Mouse (Mus musculus) embryonic facial prominence, embryonic 15.5 days (tissue): ENCODE data around the gene Capn2. TPM values are rescaled to one million over a fixed set of nuclear protein-coding genes. Genes with fewer than 3 reads are reported as not detected.

Experiments used
- ATAC-seq: fragments of 200-750 bp; cut with Nextera tagmentation; 2 replicates; pipeline ENCODE4 v1.8.0; 2017; ENCODE audit warnings: low read depth, moderate TSS enrichment; ENCODE audit not compliant: insufficient number of reproducible peaks, low FRiP score, low TSS enrichment
- H3K27ac ChIP-seq: fragments of 300-500 bp; sonication (generic); replicated peaks from 2 replicates; pipeline ENCODE4 v1.5.1; 2015; ENCODE audit warnings: mild to moderate bottlenecking, inconsistent platforms
- H3K27me3 ChIP-seq: fragments of 300-500 bp; sonication (generic); 2 replicates; pipeline ENCODE4 v1.6.1; 2015; ENCODE audit warnings: inconsistent platforms
- H3K36me3 ChIP-seq: fragments of 300-500 bp; sonication (generic); 2 replicates; pipeline ENCODE4 v1.6.1; 2015; ENCODE audit warnings: mild to moderate bottlenecking, inconsistent platforms
- H3K4me1 ChIP-seq: fragments of 300-500 bp; sonication (generic); 2 replicates; pipeline ENCODE4 v1.6.1; 2015; ENCODE audit warnings: inconsistent platforms
- H3K4me2 ChIP-seq: fragments of 300-500 bp; sonication (generic); replicated peaks from 2 replicates; pipeline ENCODE4 v1.6.1; 2015; ENCODE audit warnings: mild to moderate bottlenecking, inconsistent platforms
- H3K4me3 ChIP-seq: fragments of 300-500 bp; sonication (generic); replicated peaks from 2 replicates; pipeline ENCODE4 v1.5.1; 2015; ENCODE audit warnings: mild to moderate bottlenecking, inconsistent platforms
- H3K9ac ChIP-seq: fragments of 300-500 bp; sonication (generic); 2 replicates; pipeline ENCODE4 v1.6.1; 2015; ENCODE audit warnings: inconsistent platforms
- H3K9me3 ChIP-seq: fragments of 300-500 bp; sonication (generic); replicated peaks from 2 replicates; pipeline ENCODE4 v1.6.1; 2016; ENCODE audit warnings: inconsistent platforms
- WGBS: fragments of 180-500 bp; shearing (Covaris S2); methylation state at CpG from one replicate; pipeline ENCODE4 v1.1.7; 2015; 5-methylcytosine and 5-hydroxymethylcytosine counted together
- polyA plus RNA-seq: library from polyadenylated mRNA; unstranded; fragments of >200 nt; fragmentation: Nextera tagmentation; extraction: Ambion mirVana; gene quantifications from 2 replicates; pipeline ENCODE4 v1.2.1, GENCODE M21; 2015

Capn2 gene
- polyA plus RNA-seq, 1 experiment from 2014 or later: 132 TPM

GRCm38 (mm10) chr1:182511073-182511472 lies 6.3 kb downstream of the Capn2 start:
- Histone ChIP-seq H3K9me3 (no peaks in the 10 kb centered on the region), H3K27ac (no peak overlapping the region), H3K9ac (no peak overlapping the region), H3K4me1 (peaks cover 30% of the 10 kb centered on the region), H3K27me3 (no peaks in the 10 kb centered on the region), H3K4me3 (no peak overlapping the region), H3K36me3 (peaks cover 55% of the 10 kb centered on the region), H3K4me2 (no peak overlapping the region)
- 70% methylated on average over 2 of the region's 2 CpGs for WGBS
- no peak for ATAC-seq

DNA sequence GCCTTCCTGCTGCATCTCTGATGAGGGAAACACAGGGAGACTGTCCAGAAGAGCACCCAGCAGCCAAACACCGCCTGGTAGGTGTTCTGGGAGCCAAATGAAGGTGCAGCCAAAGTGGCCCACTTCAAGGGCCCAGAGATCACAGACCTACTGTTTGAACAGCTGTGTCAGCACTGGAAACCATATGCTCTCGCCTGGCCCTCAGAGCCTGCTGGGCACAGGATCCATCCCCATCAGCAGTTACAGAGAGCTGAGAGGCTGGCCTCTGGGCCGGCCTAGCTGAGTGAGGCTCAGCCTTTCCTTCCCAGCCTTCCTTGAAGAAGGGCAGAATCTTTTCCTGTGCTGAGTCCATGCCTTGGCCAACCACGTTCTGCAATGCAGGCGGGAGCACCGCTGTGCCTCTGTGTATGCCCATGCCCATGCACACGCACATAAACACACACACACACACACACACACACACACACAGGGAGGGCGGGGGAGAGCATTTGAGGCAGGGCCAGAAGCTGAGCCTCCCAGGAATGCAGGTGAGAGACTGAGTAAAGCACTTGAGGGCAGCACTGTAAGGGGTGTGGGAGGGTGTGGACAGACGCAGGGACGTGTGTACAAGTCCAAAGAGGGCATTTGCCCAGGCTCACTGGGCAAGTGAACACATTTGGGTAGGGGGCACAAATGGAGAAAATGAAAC lies 8.2 kb downstream of the Capn2 start:
- Histone ChIP-seq H3K4me3 (no peak overlapping the region), H3K27ac (no peak overlapping the region), H3K9ac (no peak overlapping the region), H3K9me3 (no peaks in the 10 kb centered on the region), H3K4me1 (peaks cover 32% of the 10 kb centered on the region), H3K27me3 (no peaks in the 10 kb centered on the region), H3K36me3 (peaks cover 53% of the 10 kb centered on the region), H3K4me2 (no peak overlapping the region)
- WGBS: 71% methylated on average over 10 of the region's 10 CpGs
- no peak for ATAC-seq

- Histone ChIP-seq H3K27ac (peak overlapping the region; percentile 55), H3K36me3 (peaks cover 40% of the 10 kb centered on the region), H3K9me3 (no peaks in the 10 kb centered on the region), H3K4me1 (peaks cover 35% of the 10 kb centered on the region), H3K27me3 (no peaks in the 10 kb centered on the region), H3K9ac (no peak overlapping the region), H3K4me2 (no peak overlapping the region), H3K4me3 (no peak overlapping the region)
- no peak; the same call in 1 of the 2 replicates for ATAC-seq
- 60% methylated on average over 7 of the region's 7 CpGs for WGBS
Measured at GRCm38 (mm10) chr1:182506229-182506986, 11.0 kb downstream of the Capn2 start.

- H3K4me2 ChIP-seq: no peak overlapping the region
- H3K27me3 ChIP-seq: no peaks in the 10 kb centered on the region
- H3K9ac ChIP-seq: no peak overlapping the region
- H3K4me1 ChIP-seq: peaks cover 36% of the 10 kb centered on the region
- peaks cover 29% of the 10 kb centered on the region for H3K36me3 ChIP-seq
- H3K9me3 ChIP-seq: no peaks in the 10 kb centered on the region
- H3K27ac ChIP-seq: no peak overlapping the region
- ATAC-seq: no peak
- H3K4me3 ChIP-seq: no peak overlapping the region
- 86% methylated on average over 3 of the region's 3 CpGs for WGBS
Measured at GRCm38 (mm10) chr1:182505291-182505690, 12.1 kb downstream of the Capn2 start.

GRCm38 (mm10) chr1:182504223-182504622 lies 13.2 kb downstream of the Capn2 start:
- peaks cover 18% of the 10 kb centered on the region for H3K36me3 ChIP-seq
- 15% methylated on average over 4 of the region's 4 CpGs for whole genome bisulfite sequencing

GRCm38 (mm10) chr1:182503206-182503900 lies 14.1 kb downstream of the Capn2 start:
- WGBS: 79% methylated on average over 13 of the region's 13 CpGs
- H3K27ac ChIP-seq: no peak overlapping the region
- H3K36me3 ChIP-seq: peaks cover 10% of the 10 kb centered on the region; the same call in 1 of the 2 replicates

More at GRCm38 (mm10) chr1:182504223-182504622, 13.2 kb downstream of the Capn2 start:
- ATAC-seq: peak; percentile 51; the same call in 1 of the 2 replicates
- H3K9me3 ChIP-seq: no peaks in the 10 kb centered on the region
- no peak overlapping the region for H3K4me2 ChIP-seq
- H3K9ac ChIP-seq: no peak overlapping the region
- H3K27ac ChIP-seq: peak overlapping the region; percentile 17; the same call in 1 of the 2 replicates
- no peak overlapping the region for H3K4me3 ChIP-seq
- peaks cover 38% of the 10 kb centered on the region for H3K4me1 ChIP-seq
- no peaks in the 10 kb centered on the region for H3K27me3 ChIP-seq

GRCm38 (mm10) chr1:182502491-182503050 lies 14.8 kb downstream of the Capn2 start:
- no peak; the same call in 1 of the 2 replicates for ATAC-seq
- Histone ChIP-seq H3K36me3 (peaks cover 10% of the 10 kb centered on the region; the same call in 1 of the 2 replicates), H3K4me2 (no peak overlapping the region), H3K4me1 (peaks cover 42% of the 10 kb centered on the region), H3K27me3 (no peaks in the 10 kb centered on the region), H3K9me3 (no peaks in the 10 kb centered on the region), H3K4me3 (no peak overlapping the region), H3K9ac (no peak overlapping the region), H3K27ac (0 out of 2 replicates have a peak overlapping the region, but pooled peaks have one; percentile 11)
- WGBS: 81% methylated on average over 7 of the region's 7 CpGs

More at GRCm38 (mm10) chr1:182503206-182503900, 14.1 kb downstream of the Capn2 start:
- H3K9ac ChIP-seq: no peak overlapping the region
- ATAC-seq: no peak
- no peak overlapping the region for H3K4me2 ChIP-seq
- no peak overlapping the region for H3K4me3 ChIP-seq
- H3K9me3 ChIP-seq: no peaks in the 10 kb centered on the region
- H3K27me3 ChIP-seq: no peaks in the 10 kb centered on the region
- H3K4me1 ChIP-seq: peaks cover 38% of the 10 kb centered on the region

- ATAC-seq: no peak
- peaks cover 10% of the 10 kb centered on the region; the same call in 1 of the 2 replicates for H3K36me3 ChIP-seq
- H3K4me3 ChIP-seq: no peak overlapping the region
- H3K4me1 ChIP-seq: peaks cover 47% of the 10 kb centered on the region
- H3K27ac ChIP-seq: no peak overlapping the region
- H3K4me2 ChIP-seq: no peak overlapping the region
- no peaks in the 10 kb centered on the region for H3K9me3 ChIP-seq
- WGBS: 71% methylated on average over 7 of the region's 7 CpGs
- no peaks in the 10 kb centered on the region for H3K27me3 ChIP-seq
- no peak overlapping the region for H3K9ac ChIP-seq
Measured at GRCm38 (mm10) chr1:182501815-182502405, 15.5 kb downstream of the Capn2 start.

GRCm38 (mm10) chr1:182500843-182501242 lies 16.6 kb downstream of the Capn2 start:
- H3K27ac ChIP-seq: no peak overlapping the region
- no peaks in the 10 kb centered on the region for H3K27me3 ChIP-seq
- H3K9ac ChIP-seq: no peak overlapping the region
- H3K4me3 ChIP-seq: no peak overlapping the region
- H3K9me3 ChIP-seq: no peaks in the 10 kb centered on the region
- H3K36me3 ChIP-seq: peaks cover 10% of the 10 kb centered on the region; the same call in 1 of the 2 replicates
- ATAC-seq: no peak
- WGBS: 85% methylated on average over 4 of the region's 4 CpGs
- H3K4me1 ChIP-seq: peaks cover 47% of the 10 kb centered on the region
- no peak overlapping the region for H3K4me2 ChIP-seq

DNA sequence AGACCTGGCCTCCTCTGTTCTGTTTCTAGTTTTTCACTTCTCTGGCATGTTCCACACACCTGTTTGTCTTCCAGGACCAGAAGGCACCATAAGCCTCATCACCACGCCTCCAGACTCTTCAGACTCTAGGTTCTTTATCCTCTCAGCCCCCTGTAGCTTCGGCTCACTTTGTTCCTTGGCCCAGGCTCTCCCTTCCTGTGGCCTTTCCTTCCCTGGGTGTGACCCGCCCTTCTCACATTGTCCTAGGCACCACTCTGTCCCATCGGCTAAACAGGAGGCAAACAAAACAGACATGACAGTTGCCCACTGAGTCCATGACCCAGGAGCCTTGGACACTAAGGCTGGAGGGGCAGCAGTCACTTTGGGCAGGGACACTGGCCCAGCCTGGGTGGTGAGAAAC lies 17.2 kb downstream of the Capn2 start:
- 74% methylated on average over 4 of the region's 4 CpGs for WGBS
- H3K36me3 ChIP-seq: peaks cover 7% of the 10 kb centered on the region; the same call in 1 of the 2 replicates
- no peaks in the 10 kb centered on the region for H3K9me3 ChIP-seq
- no peak overlapping the region for H3K4me2 ChIP-seq
- peaks cover 45% of the 10 kb centered on the region for H3K4me1 ChIP-seq
- no peak overlapping the region for H3K4me3 ChIP-seq
- no peaks in the 10 kb centered on the region for H3K27me3 ChIP-seq
- ATAC-seq: no peak
- H3K9ac ChIP-seq: no peak overlapping the region
- H3K27ac ChIP-seq: no peak overlapping the region
